Mouse (Mus musculus) cortical plate, adult 2 months (tissue): ENCODE measurements at regions not wholly inside any gene's neighbourhood (a gene's known extent, or its start where the extent isn't known, plus 50 kb on each side); places are given as distances from the start of the nearest gene placed in this dataset.

ENCODE experiments used
- CTCF ChIP-seq: fragments of 200-500 bp; IDR thresholded peaks from 2 replicates; pipeline ENCODE4 v1.5.1; 2011; ENCODE audit warnings: mild to moderate bottlenecking, control low read depth, low read length; ENCODE audit not compliant: insufficient read depth; ENCODE audit errors: extremely low read depth
- POLR2A ChIP-seq: fragments of 200-500 bp; IDR thresholded peaks from 2 replicates; pipeline ENCODE4 v1.6.1; 2011; ENCODE audit warnings: mild to moderate bottlenecking, low read length, control low read depth; ENCODE audit not compliant: insufficient read depth; ENCODE audit errors: extremely low read depth

- TF ChIP-seq POLR2A (no peak), CTCF (no peak)
Measured at GRCm38 (mm10) chr13:10725335-10725734, 364.7 kb upstream of the Chrm3 start.
